Mouse (Mus musculus) forebrain, embryonic 11.5 days (tissue): Measurements from ENCODE around the gene Catsperz. TPM values are rescaled to one million over a fixed set of nuclear protein-coding genes. Genes with fewer than 3 reads are reported as not detected.

ENCODE experiments used
- ATAC-seq: fragments of 200-750 bp; cut with Nextera tagmentation; replicated peaks from 2 replicates; pipeline ENCODE4 v1.8.0; 2017; ENCODE audit warnings: moderate TSS enrichment; ENCODE audit not compliant: low FRiP score
- DNase-seq: peaks from one replicate; pipeline ENCODE4 v3.0.0-alpha.2; 2017; ENCODE audit warnings: low spot score
- H3K27ac ChIP-seq: fragments of 300-500 bp; sonication (generic); 2 replicates; pipeline ENCODE4 v1.5.1; 2014; ENCODE audit warnings: low read depth, low read length
- H3K27me3 ChIP-seq: fragments of 300-500 bp; sonication (generic); 2 replicates; pipeline ENCODE4 v1.6.1; 2014; ENCODE audit warnings: mild to moderate bottlenecking, low read length, mixed read lengths; ENCODE audit not compliant: control insufficient read depth, insufficient read depth
- H3K36me3 ChIP-seq: fragments of 300-500 bp; sonication (generic); 2 replicates; pipeline ENCODE4 v1.6.1; 2014; ENCODE audit warnings: mild to moderate bottlenecking, low read length, moderate library complexity, mixed read lengths; ENCODE audit not compliant: control insufficient read depth, insufficient read depth
- H3K4me1 ChIP-seq: fragments of 300-500 bp; sonication (generic); replicated peaks from 2 replicates; pipeline ENCODE4 v1.6.1; 2014; ENCODE audit warnings: low read length, mixed read lengths; ENCODE audit not compliant: control insufficient read depth, insufficient read depth
- H3K4me2 ChIP-seq: fragments of 300-500 bp; sonication (generic); 2 replicates; pipeline ENCODE4 v1.6.1; 2014; ENCODE audit warnings: low read depth, mild to moderate bottlenecking, low read length, moderate library complexity, mixed read lengths; ENCODE audit not compliant: severe bottlenecking
- H3K4me3 ChIP-seq: fragments of 300-500 bp; sonication (generic); 2 replicates; pipeline ENCODE4 v1.5.1; 2014; ENCODE audit warnings: low read depth, low read length
- H3K9ac ChIP-seq: fragments of 300-500 bp; sonication (generic); 2 replicates; pipeline ENCODE4 v1.6.1; 2014; ENCODE audit warnings: low read length
- H3K9me3 ChIP-seq: fragments of 300-500 bp; sonication (generic); 2 replicates; pipeline ENCODE4 v1.6.1; 2016; ENCODE audit warnings: low read length, mixed read lengths; ENCODE audit not compliant: control insufficient read depth
- WGBS: fragments of 180-500 bp; shearing (Covaris S2); extraction: QIAGEN DNeasy Blood & Tissue Kit; methylation state at CpG from one replicate; pipeline ENCODE4 v1.1.7; 2014; 5-methylcytosine and 5-hydroxymethylcytosine counted together
- polyA plus RNA-seq: library from polyadenylated mRNA; unstranded; fragments of >200 nt; fragmentation: Nextera tagmentation; extraction: Ambion mirVana; gene quantifications from 2 replicates; pipeline ENCODE4 v1.2.1, GENCODE M21; 2014

The Catsperz gene
- polyA plus RNA-seq, 1 experiment from 2014 or later: not detected

DNA sequence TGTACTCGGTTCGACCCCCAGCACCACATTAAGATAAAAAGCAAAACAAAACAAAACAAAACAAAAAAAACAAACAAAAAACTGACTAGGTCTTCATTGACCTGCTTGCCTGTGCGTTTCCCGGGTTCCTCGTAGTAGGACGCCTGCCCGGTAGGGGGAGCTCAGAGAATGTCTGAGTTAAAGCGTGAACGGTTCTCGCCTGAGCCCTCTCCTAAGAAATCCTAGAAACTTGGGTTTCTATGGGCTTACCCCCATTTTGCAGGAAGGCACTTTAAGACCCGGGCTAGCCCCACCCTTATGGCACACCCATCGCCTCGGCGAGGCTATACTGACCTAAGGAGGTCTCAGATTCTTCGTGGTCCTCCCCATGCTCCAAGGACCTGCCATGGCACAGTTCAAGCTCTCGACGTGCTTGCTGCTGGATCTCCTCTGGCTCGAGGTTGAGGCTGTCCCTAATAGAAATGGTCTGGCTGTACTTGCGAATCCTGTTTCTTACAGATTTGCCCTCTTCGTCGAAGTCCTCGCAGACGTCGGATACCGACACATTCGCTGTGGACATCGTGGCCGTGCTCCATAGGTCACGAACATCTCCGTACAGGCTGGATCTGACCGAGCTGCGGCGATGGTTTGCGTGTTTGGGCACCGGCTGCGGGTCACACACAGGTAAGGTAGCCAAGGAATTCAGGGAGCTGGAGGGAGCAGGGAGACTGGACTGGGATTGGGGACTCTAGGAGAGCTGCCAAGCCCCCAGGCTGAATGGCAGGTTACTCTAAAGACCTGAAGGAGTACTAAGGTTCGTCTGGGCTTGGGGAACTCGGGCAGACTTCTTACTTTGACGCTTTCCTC is 496 bp downstream of the Catsperz start:
- peaks cover 21% of the 10 kb centered on the region; the same call in 1 of the 2 replicates for H3K4me1 ChIP-seq

DNA sequence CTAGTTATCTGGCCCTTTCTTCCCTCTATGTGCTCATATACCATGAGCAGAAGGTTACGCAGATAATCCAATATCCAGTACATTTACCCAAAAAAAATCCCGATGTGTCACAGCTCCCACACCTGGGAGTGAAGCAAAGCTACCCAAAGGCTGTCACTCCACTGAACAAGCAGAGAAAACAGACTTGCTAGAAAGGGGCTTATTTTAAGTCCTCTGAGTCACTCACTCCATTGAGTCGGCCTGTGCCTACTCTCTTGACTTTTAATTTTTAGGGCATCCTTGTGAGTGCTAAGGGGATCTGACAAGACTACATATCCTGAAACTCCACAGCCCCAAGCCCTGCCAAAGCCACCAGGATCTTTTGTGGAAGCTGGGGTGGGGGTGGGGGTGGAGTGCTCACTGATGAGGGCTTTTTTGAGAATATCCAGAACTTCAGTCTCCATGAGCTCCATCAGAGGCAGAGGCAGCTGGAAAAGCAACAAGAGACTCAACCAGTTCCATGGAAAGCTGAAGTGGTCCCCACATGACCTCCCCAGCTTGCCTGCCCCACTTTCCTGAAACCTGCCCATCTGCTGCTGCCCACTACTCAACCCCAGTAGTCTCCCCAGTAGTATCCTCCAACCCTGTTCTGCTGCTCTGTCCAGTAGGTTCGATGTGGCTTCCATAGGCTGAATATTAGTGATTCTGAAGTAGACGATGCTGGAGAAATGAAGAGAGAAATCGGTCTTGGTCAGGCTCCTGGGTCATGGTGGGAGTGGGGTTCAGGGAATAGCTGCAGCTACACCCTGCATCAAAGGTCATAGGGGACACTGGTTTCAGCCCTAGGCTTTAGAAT is 2.1 kb downstream of the Catsperz start:
- no peak for DNase-seq
- 59% methylated on average over 6 of the region's 6 CpGs for WGBS
- Histone ChIP-seq H3K9ac (no peak overlapping the region), H3K9me3 (no peaks in the 10 kb centered on the region), H3K36me3 (no peaks in the 10 kb centered on the region), H3K4me1 (peaks cover 21% of the 10 kb centered on the region; the same call in 1 of the 2 replicates), H3K27me3 (peaks cover 55% of the 10 kb centered on the region), H3K4me2 (no peak overlapping the region), H3K27ac (no peak overlapping the region), H3K4me3 (no peak overlapping the region)
- no peak for ATAC-seq

More for the DNA sequence above, 496 bp downstream of the Catsperz start:
- H3K4me2 ChIP-seq: 0 out of 2 replicates have a peak overlapping the region, but pooled peaks have one; percentile 15
- H3K9me3 ChIP-seq: no peaks in the 10 kb centered on the region
- WGBS: 4% methylated on average over 39 of the region's 39 CpGs
- H3K27ac ChIP-seq: no peak overlapping the region
- peak; percentile 88 for DNase-seq
- H3K36me3 ChIP-seq: no peaks in the 10 kb centered on the region
- H3K27me3 ChIP-seq: peaks cover 60% of the 10 kb centered on the region
- H3K4me3 ChIP-seq: peak overlapping the region; percentile 5; the same call in 1 of the 2 replicates
- no peak for ATAC-seq
- H3K9ac ChIP-seq: no peak overlapping the region

DNA sequence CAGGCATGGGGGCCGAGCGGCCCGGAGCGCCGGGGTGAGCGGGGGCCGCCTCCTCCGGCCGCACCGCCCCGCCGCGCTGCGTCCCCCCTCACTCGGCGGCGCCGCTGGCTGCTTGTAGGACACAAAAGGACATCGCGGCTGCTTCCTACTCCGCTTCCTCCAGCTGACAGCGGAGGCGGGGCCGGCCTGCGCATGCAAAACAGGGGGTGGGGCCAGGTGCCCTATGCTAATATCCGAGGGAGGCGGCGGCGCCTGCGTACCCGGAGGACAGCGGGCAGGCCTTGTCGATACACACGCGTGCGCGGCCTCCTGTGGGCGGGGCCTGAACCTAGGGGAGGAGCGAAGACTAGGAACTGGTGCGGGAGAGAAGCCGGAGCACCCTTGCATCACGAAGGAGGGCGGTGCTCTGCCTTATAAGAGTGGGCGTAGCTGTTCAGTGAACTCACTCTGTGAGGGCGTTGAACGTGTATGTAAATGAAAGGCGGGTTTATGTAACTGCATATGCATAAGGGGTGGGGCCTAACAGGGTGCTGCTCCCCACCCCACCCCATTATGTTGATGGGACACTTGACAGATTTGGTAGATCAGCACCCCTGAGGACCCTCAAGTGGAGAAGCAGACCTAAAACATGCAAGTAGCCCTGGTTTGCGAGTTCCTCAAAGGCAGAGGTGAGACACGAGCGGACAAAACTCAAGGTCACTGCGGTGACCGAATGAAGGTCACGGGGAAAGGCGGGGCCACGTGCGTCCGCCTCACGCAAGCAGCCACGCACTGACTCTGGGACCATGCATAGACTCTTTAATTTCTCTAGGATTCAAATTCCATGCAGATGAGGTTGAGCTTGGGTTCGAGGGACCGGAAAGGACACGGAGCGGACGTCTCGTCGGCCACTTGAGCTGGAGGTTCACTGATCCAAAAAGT is 3.3 kb downstream of the Catsperz start, which contains the start of gene Esrra:
Gene Esrra (minus strand): TSS at position 167 of the 921 bp plus-strand sequence.
- peak; percentile 100 for DNase-seq
- Histone ChIP-seq H3K4me2 (peak within 1 kb of the TSS; percentile 64), H3K36me3 (no peaks in the 10 kb centered on the region), H3K4me3 (peak within 1 kb of the TSS; percentile 86), H3K27ac (peak within 1 kb of the TSS; percentile 72), H3K9ac (peak within 1 kb of the TSS; percentile 86), H3K27me3 (peaks cover 42% of the 10 kb centered on the region), H3K9me3 (no peaks in the 10 kb centered on the region), H3K4me1 (peaks cover 18% of the 10 kb centered on the region; the same call in 1 of the 2 replicates)
- ATAC-seq: peak; percentile 94
- 1% methylated on average over 47 of the region's 66 CpGs for WGBS

DNA sequence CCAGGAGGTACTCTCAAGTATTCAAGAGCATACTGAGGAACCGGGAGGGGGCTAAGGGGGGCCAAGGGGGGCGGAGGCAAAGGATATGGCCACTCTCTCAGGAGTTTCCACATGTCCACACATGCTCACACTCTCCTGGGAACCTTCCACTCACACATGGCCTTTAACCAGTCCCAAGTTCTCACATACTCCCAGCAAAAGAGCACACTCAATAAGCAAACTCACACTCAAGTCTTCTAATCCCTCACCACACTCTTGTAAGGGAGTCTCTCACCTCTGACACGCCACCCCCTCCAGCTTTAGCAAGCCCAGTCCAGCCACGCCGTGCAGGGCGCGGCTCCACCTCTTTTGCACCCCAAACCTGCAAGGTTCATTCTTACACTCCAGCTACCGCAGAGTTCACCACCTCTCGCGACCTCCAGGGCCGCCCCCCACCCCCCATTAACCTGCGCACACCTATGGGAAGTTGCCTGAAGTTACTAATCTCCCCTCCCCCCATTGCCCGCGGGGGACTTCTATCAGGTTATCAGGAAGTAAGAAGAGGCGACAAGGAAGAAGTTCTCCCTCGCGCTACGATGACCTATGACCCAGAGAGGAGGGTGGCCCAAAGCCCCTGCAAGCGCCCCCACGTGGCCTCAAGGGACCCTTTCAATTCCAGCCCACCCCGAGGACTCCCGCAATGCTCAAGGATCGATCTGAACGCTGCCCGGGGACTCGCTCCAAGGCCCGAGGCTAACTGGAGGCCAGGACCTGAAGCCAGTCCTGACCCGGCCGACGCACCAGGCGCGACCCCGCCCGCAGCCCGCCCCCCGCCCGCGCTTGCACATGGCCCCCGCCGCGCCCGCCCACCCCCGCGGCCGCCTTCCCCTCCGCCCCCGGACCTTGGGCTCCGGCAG is 4.2 kb downstream of the Catsperz start:
- peaks cover 33% of the 10 kb centered on the region for H3K27me3 ChIP-seq
- DNase-seq (no peak), ATAC-seq (no peak; the same call in 1 of the 2 replicates)
- H3K9ac ChIP-seq: peak overlapping the region; percentile 86
- WGBS: 2% methylated on average over 39 of the region's 48 CpGs
- H3K36me3 ChIP-seq: no peaks in the 10 kb centered on the region
- H3K9me3 ChIP-seq: no peaks in the 10 kb centered on the region
- H3K4me1 ChIP-seq: peaks cover 17% of the 10 kb centered on the region; the same call in 1 of the 2 replicates
- peak overlapping the region; percentile 72 for H3K27ac ChIP-seq
- H3K4me3 ChIP-seq: peak overlapping the region; percentile 86
- peak overlapping the region; percentile 64 for H3K4me2 ChIP-seq

GRCm38 (mm10) chr19:6919876-6920740 is 5.1 kb downstream of the Catsperz start:
- DNase-seq: peak; percentile 62
- 46% methylated on average over 7 of the region's 8 CpGs for WGBS
- H3K27ac ChIP-seq: no peak overlapping the region

GRCm38 (mm10) chr19:6919431-6919830 is 5.7 kb downstream of the Catsperz start:
- H3K36me3 ChIP-seq: no peaks in the 10 kb centered on the region
- no peak overlapping the region for H3K4me3 ChIP-seq
- ATAC-seq (no peak), DNase-seq (no peak)
- H3K27ac ChIP-seq: no peak overlapping the region
- no peak overlapping the region for H3K4me2 ChIP-seq
- H3K9me3 ChIP-seq: no peaks in the 10 kb centered on the region
- peaks cover 18% of the 10 kb centered on the region for H3K27me3 ChIP-seq
- peaks cover 14% of the 10 kb centered on the region; the same call in 1 of the 2 replicates for H3K4me1 ChIP-seq
- no peak overlapping the region for H3K9ac ChIP-seq

More at GRCm38 (mm10) chr19:6919876-6920740, 5.1 kb downstream of the Catsperz start:
- peak overlapping the region; percentile 86; the same call in 1 of the 2 replicates for H3K9ac ChIP-seq
- peak overlapping the region; percentile 86 for H3K4me3 ChIP-seq
- peaks cover 24% of the 10 kb centered on the region for H3K27me3 ChIP-seq
- H3K9me3 ChIP-seq: no peaks in the 10 kb centered on the region
- peaks cover 16% of the 10 kb centered on the region; the same call in 1 of the 2 replicates for H3K4me1 ChIP-seq
- no peaks in the 10 kb centered on the region for H3K36me3 ChIP-seq
- no peak for ATAC-seq
- H3K4me2 ChIP-seq: peak overlapping the region; percentile 64; the same call in 1 of the 2 replicates
